Mouse (Mus musculus) kidney, embryonic 16.5 days (tissue): Measurements from ENCODE around the gene 1700067P10Rik. TPM values are rescaled to one million over a fixed set of nuclear protein-coding genes. Genes with fewer than 3 reads are reported as not detected.

ENCODE experiments used
- ATAC-seq: fragments of 200-750 bp; cut with Nextera tagmentation; 2 replicates; pipeline ENCODE4 v1.8.0; 2017; ENCODE audit warnings: moderate TSS enrichment; ENCODE audit not compliant: low FRiP score, low TSS enrichment
- H3K27ac ChIP-seq: fragments of 300-500 bp; sonication (generic); 2 replicates; pipeline ENCODE4 v1.5.1; 2014; ENCODE audit warnings: low read length
- H3K27me3 ChIP-seq: fragments of 300-500 bp; sonication (generic); 2 replicates; pipeline ENCODE4 v1.6.1; 2014; ENCODE audit warnings: low read length, control low read depth, mixed read lengths; ENCODE audit not compliant: insufficient read depth
- H3K36me3 ChIP-seq: fragments of 300-500 bp; sonication (generic); 2 replicates; pipeline ENCODE4 v1.6.1; 2014; ENCODE audit warnings: low read length, control low read depth, mixed read lengths; ENCODE audit not compliant: insufficient read depth
- H3K4me1 ChIP-seq: fragments of 300-500 bp; sonication (generic); 2 replicates; pipeline ENCODE4 v1.6.1; 2014; ENCODE audit warnings: low read length, control low read depth, mixed read lengths; ENCODE audit not compliant: insufficient read depth
- H3K4me2 ChIP-seq: fragments of 300-500 bp; sonication (generic); replicated peaks from 2 replicates; pipeline ENCODE4 v1.6.1; 2014; ENCODE audit warnings: low read depth, low read length
- H3K4me3 ChIP-seq: fragments of 300-500 bp; sonication (generic); 2 replicates; pipeline ENCODE4 v1.5.1; 2014; ENCODE audit warnings: mild to moderate bottlenecking, low read length
- H3K9ac ChIP-seq: fragments of 300-500 bp; sonication (generic); replicated peaks from 2 replicates; pipeline ENCODE4 v1.6.1; 2014; ENCODE audit warnings: low read length
- H3K9me3 ChIP-seq: fragments of 300-500 bp; sonication (generic); 2 replicates; pipeline ENCODE4 v1.6.1; 2016; ENCODE audit warnings: low read length, control low read depth
- WGBS: fragments of 180-500 bp; shearing (Covaris S2); extraction: QIAGEN DNeasy Blood & Tissue Kit; methylation state at CpG from one replicate; pipeline ENCODE4 v1.1.7; 2014; 5-methylcytosine and 5-hydroxymethylcytosine counted together
- polyA plus RNA-seq: library from polyadenylated mRNA; unstranded; fragments of >200 nt; fragmentation: Nextera tagmentation; extraction: Ambion mirVana; gene quantifications from 2 replicates; pipeline ENCODE4 v1.2.1, GENCODE M21; 2015

1700067P10Rik gene
- polyA plus RNA-seq, 1 experiment from 2014 or later = not detected

GRCm38 (mm10) chr17:48094820-48095680 is 5.9 kb downstream of the 1700067P10Rik start:
- Histone ChIP-seq H3K4me2 (peak overlapping the region; percentile 14; the same call in 1 of the 2 replicates), H3K27ac (no peak overlapping the region), H3K9me3 (peaks cover 3% of the 10 kb centered on the region; the same call in 1 of the 2 replicates), H3K9ac (no peak overlapping the region), H3K4me3 (peak overlapping the region; percentile 2; the same call in 1 of the 2 replicates), H3K4me1 (peaks cover 51% of the 10 kb centered on the region), H3K36me3 (no peaks in the 10 kb centered on the region), H3K27me3 (peaks cover 63% of the 10 kb centered on the region)
- 6% methylated on average over 20 of the region's 20 CpGs for WGBS
- no peak for ATAC-seq

DNA sequence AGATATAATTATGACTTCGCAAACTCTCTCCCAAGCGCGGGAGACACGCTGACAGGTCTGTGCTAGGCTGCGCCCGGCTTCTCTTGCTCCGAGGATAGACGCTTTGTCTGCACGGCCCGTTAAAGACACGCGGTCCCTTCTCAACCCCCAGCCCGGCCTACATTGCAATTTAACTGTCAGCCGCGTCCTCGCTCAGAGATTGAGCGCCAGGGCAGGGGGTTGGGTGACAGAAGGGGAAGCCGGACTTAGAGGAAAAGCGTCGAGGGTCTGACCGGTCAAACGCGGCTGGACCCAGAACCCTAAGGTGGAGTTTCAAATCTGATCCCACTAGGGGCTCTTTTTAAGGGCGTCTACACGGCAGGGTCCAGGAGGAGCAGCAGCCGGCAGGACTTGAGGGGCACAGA is 6.6 kb downstream of the 1700067P10Rik start:
- Histone ChIP-seq H3K4me2 (peak overlapping the region; percentile 14; the same call in 1 of the 2 replicates), H3K4me1 (peaks cover 54% of the 10 kb centered on the region), H3K36me3 (no peaks in the 10 kb centered on the region), H3K9me3 (peaks cover 3% of the 10 kb centered on the region; the same call in 1 of the 2 replicates), H3K27ac (no peak overlapping the region), H3K27me3 (peaks cover 66% of the 10 kb centered on the region), H3K4me3 (peak overlapping the region; percentile 2), H3K9ac (no peak overlapping the region)
- ATAC-seq = no peak
- WGBS = 1% methylated on average over 26 of the region's 26 CpGs

GRCm38 (mm10) chr17:48096321-48096720 is 7.2 kb downstream of the 1700067P10Rik start:
- H3K4me1 ChIP-seq = peaks cover 54% of the 10 kb centered on the region
- no peak for ATAC-seq
- H3K27me3 ChIP-seq = peaks cover 66% of the 10 kb centered on the region
- no peak overlapping the region for H3K9ac ChIP-seq
- 12% methylated on average over 17 of the region's 17 CpGs for WGBS
- H3K36me3 ChIP-seq = no peaks in the 10 kb centered on the region
- peak overlapping the region; percentile 68; the same call in 1 of the 2 replicates for H3K4me2 ChIP-seq
- no peak overlapping the region for H3K27ac ChIP-seq
- peaks cover 3% of the 10 kb centered on the region; the same call in 1 of the 2 replicates for H3K9me3 ChIP-seq
- H3K4me3 ChIP-seq = peak overlapping the region; percentile 41; the same call in 1 of the 2 replicates

DNA sequence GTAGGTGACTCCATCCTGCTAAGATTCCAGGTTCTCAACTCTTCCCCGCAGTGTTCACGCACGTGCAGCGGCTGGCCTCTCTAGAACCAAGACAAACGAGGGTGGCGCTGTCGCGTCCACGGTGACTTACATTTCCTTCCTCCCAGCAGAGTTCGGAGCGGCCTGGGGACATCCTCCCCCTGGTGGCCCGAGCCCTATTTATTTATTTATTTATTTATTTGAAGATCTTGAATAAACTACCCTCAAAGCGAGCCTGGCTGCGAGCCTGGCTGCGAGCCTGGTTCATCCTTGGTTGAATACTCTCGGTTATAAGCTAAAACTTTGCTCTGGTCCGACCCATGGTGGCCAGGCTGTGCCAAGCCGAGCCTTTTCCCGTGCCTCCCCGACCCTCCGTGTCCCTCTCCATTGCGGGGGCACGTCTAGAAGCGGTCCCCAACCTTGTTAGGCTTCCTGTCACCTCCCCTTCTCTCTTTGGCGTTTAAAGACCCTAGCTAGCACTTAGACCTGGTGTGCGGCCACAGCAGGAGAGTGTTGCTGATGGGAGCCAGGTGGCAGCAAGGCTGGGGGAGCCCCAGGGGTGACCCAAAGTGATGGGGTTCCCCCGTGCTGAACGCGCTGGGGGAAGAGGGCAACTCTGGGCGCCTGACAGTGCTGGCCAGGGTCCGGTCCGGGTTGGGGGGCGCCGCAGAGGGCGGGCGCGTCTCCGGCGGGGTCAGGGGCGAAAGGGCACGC is 8.1 kb downstream of the 1700067P10Rik start:
- H3K36me3 ChIP-seq = no peaks in the 10 kb centered on the region
- H3K27me3 ChIP-seq = peaks cover 66% of the 10 kb centered on the region
- H3K9me3 ChIP-seq = peaks cover 3% of the 10 kb centered on the region; the same call in 1 of the 2 replicates
- H3K9ac ChIP-seq = peak overlapping the region; percentile 49
- peaks cover 54% of the 10 kb centered on the region for H3K4me1 ChIP-seq
- under 1% methylated on average over 32 of the region's 41 CpGs for WGBS
- peak overlapping the region; percentile 68 for H3K4me2 ChIP-seq
- H3K4me3 ChIP-seq = peak overlapping the region; percentile 41
- 0 out of 2 replicates have a peak overlapping the region, but pooled peaks have one; percentile 32 for H3K27ac ChIP-seq
- peak; percentile 39 for ATAC-seq

DNA sequence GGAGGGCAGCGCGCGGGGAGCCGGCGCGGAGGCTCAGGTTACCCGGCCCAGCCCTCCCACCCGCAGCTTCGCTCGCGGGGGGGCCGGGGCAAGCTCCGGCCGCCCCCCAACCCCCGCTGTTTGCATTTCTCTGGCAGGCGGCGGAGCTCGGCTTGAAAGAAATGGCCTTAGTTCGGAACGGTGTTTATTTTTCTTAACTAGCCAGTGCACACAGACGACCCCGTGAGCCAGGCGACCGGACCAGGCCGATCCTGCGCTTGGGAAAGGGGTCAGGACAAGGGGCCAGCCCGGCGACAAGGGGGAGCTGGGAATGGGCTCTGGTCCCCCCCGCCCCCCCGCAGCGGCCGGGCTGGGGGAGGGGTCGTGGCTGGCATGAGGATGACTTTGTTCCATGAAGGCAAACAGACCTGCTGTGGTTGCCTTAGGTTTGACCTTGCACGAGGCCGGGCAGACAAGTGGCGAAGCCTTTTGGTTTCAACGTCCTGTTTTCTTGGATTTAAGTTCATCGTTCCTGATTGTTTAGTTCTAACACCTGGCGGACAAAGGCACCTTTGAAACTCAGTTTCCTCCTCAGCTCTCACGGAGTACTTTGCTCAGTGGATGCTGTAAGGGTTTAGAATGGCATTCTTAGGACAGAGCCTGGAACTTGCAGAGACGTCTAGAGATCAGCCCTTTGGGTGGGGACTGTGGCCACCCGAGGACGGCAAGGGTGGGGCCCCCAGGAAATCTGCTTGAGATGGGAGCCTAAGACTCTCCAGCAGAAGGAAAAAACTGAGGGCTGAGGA is 8.8 kb downstream of the 1700067P10Rik start:
- H3K27me3 ChIP-seq = peaks cover 66% of the 10 kb centered on the region
- peak overlapping the region; percentile 68 for H3K4me2 ChIP-seq
- peak; percentile 47 for ATAC-seq
- WGBS = under 1% methylated on average over 43 of the region's 43 CpGs
- peaks cover 54% of the 10 kb centered on the region for H3K4me1 ChIP-seq
- peak overlapping the region; percentile 41 for H3K4me3 ChIP-seq
- no peaks in the 10 kb centered on the region for H3K36me3 ChIP-seq
- H3K9ac ChIP-seq = peak overlapping the region; percentile 49
- no peak overlapping the region for H3K27ac ChIP-seq
- H3K9me3 ChIP-seq = peaks cover 3% of the 10 kb centered on the region; the same call in 1 of the 2 replicates

DNA sequence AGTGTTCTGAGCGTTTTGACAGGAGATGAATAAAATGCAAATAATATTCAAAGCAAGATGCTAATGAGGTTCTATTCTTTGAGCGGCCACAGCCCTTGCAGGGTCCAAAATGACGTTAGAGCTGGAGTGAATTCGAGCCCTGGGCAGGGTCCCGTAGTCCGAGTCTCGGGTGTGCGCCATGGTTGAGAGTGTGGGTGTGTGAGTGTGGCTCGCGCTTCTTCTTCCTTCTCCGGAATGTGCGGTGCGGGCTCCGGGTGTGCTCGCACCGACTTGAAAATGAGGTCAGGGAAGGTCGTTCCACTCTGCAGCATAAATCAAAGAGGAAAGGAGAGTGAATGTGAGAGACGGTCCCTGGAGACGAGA is 9.4 kb downstream of the 1700067P10Rik start:
- H3K9me3 ChIP-seq = peaks cover 1% of the 10 kb centered on the region; the same call in 1 of the 2 replicates
- H3K4me3 ChIP-seq = peak overlapping the region; percentile 41
- no peak for ATAC-seq
- no peak overlapping the region for H3K9ac ChIP-seq
- peak overlapping the region; percentile 68 for H3K4me2 ChIP-seq
- H3K36me3 ChIP-seq = no peaks in the 10 kb centered on the region
- peaks cover 64% of the 10 kb centered on the region for H3K27me3 ChIP-seq
- WGBS = 0% methylated on average over 19 of the region's 19 CpGs
- H3K27ac ChIP-seq = no peak overlapping the region
- peaks cover 54% of the 10 kb centered on the region for H3K4me1 ChIP-seq

DNA sequence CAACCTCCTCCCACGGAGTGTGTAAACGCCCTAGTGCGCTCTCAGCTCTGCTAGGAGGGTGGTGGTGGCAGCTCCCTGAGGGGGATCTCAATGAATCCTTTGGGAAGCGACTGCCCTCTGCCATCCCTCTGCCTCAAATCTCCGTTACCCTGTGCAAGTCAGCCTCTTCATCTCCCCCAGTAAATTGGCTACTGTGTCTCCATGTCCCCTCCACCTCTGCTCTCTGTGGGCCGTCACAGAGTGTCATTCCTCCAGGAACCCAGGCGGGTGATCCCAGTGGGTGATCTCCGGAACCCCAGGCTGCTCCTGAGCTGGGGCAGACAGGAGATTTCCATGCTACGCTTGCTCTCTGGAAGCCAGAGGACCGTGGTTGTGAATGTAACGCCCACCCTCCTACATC is 10.2 kb downstream of the 1700067P10Rik start:
- H3K9me3 ChIP-seq = no peaks in the 10 kb centered on the region
- 13% methylated on average over 11 of the region's 11 CpGs for WGBS
- H3K36me3 ChIP-seq = no peaks in the 10 kb centered on the region
- peaks cover 54% of the 10 kb centered on the region for H3K4me1 ChIP-seq
- no peak overlapping the region for H3K27ac ChIP-seq
- H3K4me3 ChIP-seq = 0 out of 2 replicates have a peak overlapping the region, but pooled peaks have one; percentile 41
- H3K27me3 ChIP-seq = peaks cover 57% of the 10 kb centered on the region
- H3K9ac ChIP-seq = no peak overlapping the region
- no peak for ATAC-seq
- H3K4me2 ChIP-seq = peak overlapping the region; percentile 68; the same call in 1 of the 2 replicates

- H3K4me1 ChIP-seq = peaks cover 45% of the 10 kb centered on the region
- ATAC-seq = peak; percentile 37; the same call in 1 of the 2 replicates
- H3K36me3 ChIP-seq = no peaks in the 10 kb centered on the region
- WGBS = 11% methylated on average over 20 of the region's 21 CpGs
- no peaks in the 10 kb centered on the region for H3K9me3 ChIP-seq
- peak overlapping the region; percentile 56 for H3K4me2 ChIP-seq
- peak overlapping the region; percentile 35 for H3K4me3 ChIP-seq
- no peak overlapping the region for H3K27ac ChIP-seq
- H3K27me3 ChIP-seq = peaks cover 43% of the 10 kb centered on the region
- no peak overlapping the region for H3K9ac ChIP-seq
Measured at GRCm38 (mm10) chr17:48100441-48101417, 11.6 kb downstream of the 1700067P10Rik start.
